Mouse (Mus musculus): ENCODE results near the gene Eps15. TPM values are rescaled to one million over a fixed set of nuclear protein-coding genes. Genes with fewer than 3 reads are reported as not detected.

Eps15 gene
- polyA plus RNA-seq, 1 experiment = 5.9 TPM

GRCm38 (mm10) chr4:109342783-109343485 is 62.9 kb downstream of the Eps15 start:
- 84% methylated on average over 4 of the region's 4 CpGs for WGBS
- no peak for DNase-seq (ENCODE audit: low read depth in 1 of 2, low spot score in 2 of 2)
- no peaks in the 10 kb centered on the region for H3K4me1 ChIP-seq (ENCODE audit: control insufficient read depth, insufficient read depth, insufficient read length)
- TF ChIP-seq POLR2A (IDR thresholded peaks at IDR 0.05; ENCODE audit: low read depth, low read length) (no peak), CTCF (IDR thresholded peaks at IDR 0.05; ENCODE audit: extremely low read depth, insufficient read depth, insufficient read length, insufficient replicate concordance) (no peak)
- H3K27me3 ChIP-seq (ENCODE audit: control insufficient read depth, insufficient read depth, low read length) = no peaks in the 10 kb centered on the region
- no peak overlapping the region for H3K27ac ChIP-seq (ENCODE audit: insufficient read depth, low read length)
- H3K36me3 ChIP-seq (ENCODE audit: control insufficient read depth, insufficient read depth, low read length) = peaks cover 6% of the 10 kb centered on the region
- H3K4me3 ChIP-seq (ENCODE audit: extremely low read depth, insufficient read depth, insufficient read length) = no peak overlapping the region

DNA sequence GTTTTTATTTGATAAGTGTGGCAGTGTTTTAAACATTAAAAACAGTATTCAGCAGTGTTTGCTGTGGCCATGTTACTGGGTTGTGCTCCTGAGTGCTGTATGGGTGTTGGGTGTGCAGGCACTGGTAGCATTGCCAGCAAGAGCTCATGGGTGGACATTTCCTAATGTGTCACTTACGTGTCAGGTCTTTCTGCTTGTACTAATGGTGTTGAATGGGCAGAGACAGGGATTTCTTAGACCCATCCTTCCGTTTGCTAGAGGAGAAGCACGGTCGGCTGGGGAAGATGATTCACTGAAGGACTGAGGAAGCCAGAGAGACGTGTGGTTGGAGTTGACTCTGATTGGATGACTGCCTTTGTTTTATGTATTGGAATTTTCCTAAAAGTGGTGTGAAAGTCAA is 63.8 kb downstream of the Eps15 start:
- Histone ChIP-seq H3K36me3 (ENCODE audit: control insufficient read depth, insufficient read depth, low read length) (peaks cover 3% of the 10 kb centered on the region; the same call in 1 of the 2 replicates), H3K27me3 (ENCODE audit: control insufficient read depth, insufficient read depth, low read length) (no peaks in the 10 kb centered on the region), H3K4me1 (ENCODE audit: control insufficient read depth, insufficient read depth, insufficient read length) (no peaks in the 10 kb centered on the region), H3K27ac (ENCODE audit: insufficient read depth, low read length) (no peak overlapping the region), H3K4me3 (ENCODE audit: extremely low read depth, insufficient read depth, insufficient read length) (no peak overlapping the region)
- no peak for TF ChIP-seq CTCF (IDR thresholded peaks at IDR 0.05; ENCODE audit: extremely low read depth, insufficient read depth, insufficient read length, insufficient replicate concordance)
- no peak for TF ChIP-seq POLR2A (IDR thresholded peaks at IDR 0.05; ENCODE audit: low read depth, low read length)
- 94% methylated on average over 5 of the region's 5 CpGs for WGBS
- no peak for DNase-seq (ENCODE audit: low read depth in 1 of 2, low spot score in 2 of 2)

GRCm38 (mm10) chr4:109378107-109378506 is 98.0 kb downstream of the Eps15 start:
- TF ChIP-seq CTCF (IDR thresholded peaks at IDR 0.05; ENCODE audit: extremely low read depth, insufficient read depth, insufficient read length, insufficient replicate concordance) = no peak
- no peak for TF ChIP-seq POLR2A (IDR thresholded peaks at IDR 0.05; ENCODE audit: low read depth, low read length)
- Histone ChIP-seq H3K4me1 (ENCODE audit: control insufficient read depth, insufficient read depth, insufficient read length) (no peaks in the 10 kb centered on the region; the same call in 1 of the 2 replicates), H3K27ac (ENCODE audit: insufficient read depth, low read length) (no peak overlapping the region), H3K27me3 (ENCODE audit: control insufficient read depth, insufficient read depth, low read length) (no peaks in the 10 kb centered on the region), H3K4me3 (ENCODE audit: extremely low read depth, insufficient read depth, insufficient read length) (no peak overlapping the region), H3K36me3 (ENCODE audit: control insufficient read depth, insufficient read depth, low read length) (peaks cover 22% of the 10 kb centered on the region)
- DNase-seq (ENCODE audit: low read depth in 1 of 2, low spot score in 2 of 2) = no peak
- WGBS = 93% methylated on average over 1 of the region's 1 CpGs

DNA sequence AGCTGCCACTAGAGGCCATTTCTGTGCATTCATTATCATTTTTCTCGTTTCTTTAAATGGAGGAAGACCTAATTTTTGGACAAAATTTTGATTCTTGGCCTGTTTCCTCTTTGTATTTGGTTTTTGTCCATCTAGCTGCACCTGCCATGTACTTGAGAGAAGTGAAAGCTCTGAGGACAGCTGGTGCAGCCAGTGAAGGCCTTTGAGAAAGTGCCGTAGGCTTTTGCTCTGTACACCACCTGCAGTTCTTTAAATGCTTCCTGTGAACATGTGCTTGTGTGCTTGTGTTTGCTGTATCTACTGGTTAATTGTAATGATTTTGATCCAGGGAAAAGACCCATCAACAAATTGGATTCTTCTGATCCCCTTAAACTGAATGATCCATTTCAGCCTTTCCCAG is 102.4 kb downstream of the Eps15 start:
- 37% methylated on average over 2 of the region's 2 CpGs for WGBS
- Histone ChIP-seq H3K4me3 (ENCODE audit: extremely low read depth, insufficient read depth, insufficient read length) (no peak overlapping the region), H3K27ac (ENCODE audit: insufficient read depth, low read length) (no peak overlapping the region), H3K27me3 (ENCODE audit: control insufficient read depth, insufficient read depth, low read length) (no peaks in the 10 kb centered on the region), H3K4me1 (ENCODE audit: control insufficient read depth, insufficient read depth, insufficient read length) (no peaks in the 10 kb centered on the region; the same call in 1 of the 2 replicates), H3K36me3 (ENCODE audit: control insufficient read depth, insufficient read depth, low read length) (peaks cover 17% of the 10 kb centered on the region)
- no peak for TF ChIP-seq POLR2A (IDR thresholded peaks at IDR 0.05; ENCODE audit: low read depth, low read length)
- TF ChIP-seq CTCF (IDR thresholded peaks at IDR 0.05; ENCODE audit: extremely low read depth, insufficient read depth, insufficient read length, insufficient replicate concordance) = no peak
- DNase-seq (ENCODE audit: low read depth in 1 of 2, low spot score in 2 of 2) = no peak

GRCm38 (mm10) chr4:109385599-109385998 is 105.5 kb downstream of the Eps15 start:
- H3K4me1 ChIP-seq (ENCODE audit: control insufficient read depth, insufficient read depth, insufficient read length) = no peaks in the 10 kb centered on the region; the same call in 1 of the 2 replicates
- H3K36me3 ChIP-seq (ENCODE audit: control insufficient read depth, insufficient read depth, low read length) = peaks cover 5% of the 10 kb centered on the region
- H3K27me3 ChIP-seq (ENCODE audit: control insufficient read depth, insufficient read depth, low read length) = no peaks in the 10 kb centered on the region
- H3K27ac ChIP-seq (ENCODE audit: insufficient read depth, low read length) = no peak overlapping the region
- WGBS = 91% methylated on average over 4 of the region's 4 CpGs
- DNase-seq (ENCODE audit: low read depth in 1 of 2, low spot score in 2 of 2) = no peak
- TF ChIP-seq CTCF (IDR thresholded peaks at IDR 0.05; ENCODE audit: extremely low read depth, insufficient read depth, insufficient read length, insufficient replicate concordance) (no peak), POLR2A (IDR thresholded peaks at IDR 0.05; ENCODE audit: low read depth, low read length) (no peak)
- no peak overlapping the region for H3K4me3 ChIP-seq (ENCODE audit: extremely low read depth, insufficient read depth, insufficient read length)

GRCm38 (mm10) chr4:109393229-109393779 is 113.2 kb downstream of the Eps15 start:
- Histone ChIP-seq H3K4me1 (ENCODE audit: control insufficient read depth, insufficient read depth, insufficient read length) (peaks cover 3% of the 10 kb centered on the region), H3K4me3 (ENCODE audit: extremely low read depth, insufficient read depth, insufficient read length) (no peak overlapping the region), H3K36me3 (ENCODE audit: control insufficient read depth, insufficient read depth, low read length) (no peaks in the 10 kb centered on the region; the same call in 1 of the 2 replicates), H3K27ac (ENCODE audit: insufficient read depth, low read length) (no peak overlapping the region), H3K27me3 (ENCODE audit: control insufficient read depth, insufficient read depth, low read length) (no peaks in the 10 kb centered on the region)
- no peak for DNase-seq (ENCODE audit: low read depth in 1 of 2, low spot score in 2 of 2)
- WGBS = 32% methylated on average over 6 of the region's 6 CpGs
- TF ChIP-seq POLR2A (IDR thresholded peaks at IDR 0.05; ENCODE audit: low read depth, low read length) (no peak), CTCF (IDR thresholded peaks at IDR 0.05; ENCODE audit: extremely low read depth, insufficient read depth, insufficient read length, insufficient replicate concordance) (no peak)

GRCm38 (mm10) chr4:109393902-109394301 is 113.8 kb downstream of the Eps15 start:
- H3K27me3 ChIP-seq (ENCODE audit: control insufficient read depth, insufficient read depth, low read length) = no peaks in the 10 kb centered on the region
- no peak overlapping the region for H3K27ac ChIP-seq (ENCODE audit: insufficient read depth, low read length)
- peaks cover 3% of the 10 kb centered on the region for H3K4me1 ChIP-seq (ENCODE audit: control insufficient read depth, insufficient read depth, insufficient read length)
- TF ChIP-seq POLR2A (IDR thresholded peaks at IDR 0.05; ENCODE audit: low read depth, low read length) (no peak), CTCF (IDR thresholded peaks at IDR 0.05; ENCODE audit: extremely low read depth, insufficient read depth, insufficient read length, insufficient replicate concordance) (no peak)
- no peaks in the 10 kb centered on the region; the same call in 1 of the 2 replicates for H3K36me3 ChIP-seq (ENCODE audit: control insufficient read depth, insufficient read depth, low read length)
- WGBS = 13% methylated on average over 13 of the region's 13 CpGs
- no peak for DNase-seq (ENCODE audit: low read depth in 1 of 2, low spot score in 2 of 2)
- no peak overlapping the region for H3K4me3 ChIP-seq (ENCODE audit: extremely low read depth, insufficient read depth, insufficient read length)
